Mouse (Mus musculus) liver, embryonic 14.5 days (tissue): Measurements from ENCODE around the gene Hist1h2bl. TPM values are rescaled to one million over a fixed set of nuclear protein-coding genes. Genes with fewer than 3 reads are reported as not detected.
"Not testable (repeated sequence)": the region's sequence is repeated elsewhere in the genome, so short reads cannot be mapped to it uniquely, and the experiment has no call there.

Experiments
- ATAC-seq: fragments of 200-750 bp; cut with Nextera tagmentation; 2 replicates; pipeline ENCODE4 v1.8.0; 2017; ENCODE audit warnings: moderate number of reproducible peaks, mild to moderate bottlenecking, moderate library complexity; ENCODE audit not compliant: insufficient read depth
- DNase-seq, 3 experiments: peaks; one replicate each; pipeline ENCODE4 v3.0.0-alpha.2; 2012 to 2013; ENCODE audit warnings: low read depth in 3 of 3, low spot score in 3 of 3
- H3K27ac ChIP-seq: fragments of 300-500 bp; sonication (generic); 2 replicates; pipeline ENCODE4 v1.5.1; 2014; ENCODE audit warnings: moderate library complexity, mild to moderate bottlenecking, control low read depth, inconsistent platforms
- H3K27me3 ChIP-seq: fragments of 300-500 bp; sonication (generic); 2 replicates; pipeline ENCODE4 v1.6.1; 2014; ENCODE audit warnings: mild to moderate bottlenecking, low read length, moderate library complexity; ENCODE audit not compliant: control insufficient read depth, insufficient read depth
- H3K36me3 ChIP-seq: fragments of 300-500 bp; sonication (generic); replicated peaks from 2 replicates; pipeline ENCODE4 v1.6.1; 2014; ENCODE audit warnings: low read depth; ENCODE audit not compliant: control insufficient read depth, insufficient read depth
- H3K4me1 ChIP-seq, 2 experiments: fragments of 200-500 bp in 1 of 2; fragments of 300-500 bp in 1 of 2; sonication (generic) in 1 of 2; replicated peaks; 2 replicates each; pipeline ENCODE4 v1.6.1; 2012 to 2014; ENCODE audit warnings: antibody characterized with exemption in 1 of 2, inconsistent platforms in 1 of 2, low read length in 1 of 2; ENCODE audit not compliant: control insufficient read depth in 2 of 2, insufficient read depth in 2 of 2
- H3K4me2 ChIP-seq: fragments of 300-500 bp; sonication (generic); 2 replicates; pipeline ENCODE4 v1.6.1; 2014; ENCODE audit warnings: low read depth, mild to moderate bottlenecking, control low read depth, moderate library complexity
- H3K4me3 ChIP-seq, 2 experiments: fragments of 200-500 bp in 1 of 2; fragments of 300-500 bp in 1 of 2; sonication (generic) in 1 of 2; 2 replicates each; pipeline ENCODE4 v1.5.1; 2012 to 2014; ENCODE audit warnings: low read depth in 2 of 2, low read length in 2 of 2, mild to moderate bottlenecking in 2 of 2, control low read depth in 1 of 2, inconsistent platforms in 1 of 2, moderate library complexity in 1 of 2; ENCODE audit not compliant: insufficient read depth in 1 of 2
- H3K9ac ChIP-seq: fragments of 300-500 bp; sonication (generic); replicated peaks from 2 replicates; pipeline ENCODE4 v1.6.1; 2014; ENCODE audit warnings: mild to moderate bottlenecking, control low read depth, moderate library complexity
- H3K9me3 ChIP-seq: fragments of 300-500 bp; sonication (generic); 2 replicates; pipeline ENCODE4 v1.6.1; 2016; ENCODE audit warnings: low read length, mixed read lengths; ENCODE audit not compliant: control insufficient read depth
- CTCF ChIP-seq: IDR thresholded peaks from 2 replicates; pipeline ENCODE4 v1.5.1; 2016; ENCODE audit warnings: antibody characterized with exemption, low read depth, control low read depth
- EP300 ChIP-seq: IDR thresholded peaks from 2 replicates; pipeline ENCODE4 v1.6.1; 2016; ENCODE audit warnings: antibody characterized with exemption, low read depth
- WGBS: fragments of 180-500 bp; shearing (Covaris S2); extraction: QIAGEN DNeasy Blood & Tissue Kit; methylation state at CpG from one replicate; pipeline ENCODE4 v1.1.7; 2014; ENCODE audit not compliant: insufficient replicate concordance; 5-methylcytosine and 5-hydroxymethylcytosine counted together
- polyA plus RNA-seq, 2 experiments: library from polyadenylated mRNA; depleted of rRNA in 1 of 2; stranded (reverse) in 1 of 2; unstranded in 1 of 2; fragments of >200 nt; fragmentation: Nextera tagmentation in 1 of 2; extraction: Ambion mirVana in 1 of 2; gene quantifications; 2 replicates each; pipeline versions ENCODE4 v1.2.1 to v1.2.3; 2012 to 2014

Gene Hist1h2bl
- polyA plus RNA-seq, 2 experiments: 4.8 to 16.0 TPM

DNA sequence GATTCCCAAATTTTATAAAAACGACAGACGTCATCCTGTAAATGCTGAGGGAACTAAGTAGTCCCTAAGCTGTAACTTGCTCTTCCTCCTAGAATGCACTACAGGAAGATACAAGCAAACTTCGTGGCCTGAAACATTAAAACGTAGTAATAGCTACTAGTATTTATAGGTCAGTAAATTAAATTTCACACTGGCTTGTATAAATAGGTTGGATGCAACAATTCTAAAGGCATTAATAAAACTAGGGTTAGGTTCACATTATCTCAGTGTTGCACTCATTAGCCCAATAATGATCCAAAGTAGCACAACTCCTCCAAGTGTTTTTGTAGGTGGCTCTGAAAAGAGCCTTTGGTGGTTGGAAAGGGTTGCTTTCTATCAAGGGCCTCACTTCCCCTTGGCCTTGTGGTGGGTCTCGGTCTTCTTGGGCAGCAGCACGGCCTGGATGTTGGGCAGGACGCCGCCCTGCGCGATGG is 37.1 kb upstream of the Hist1h2bl start:
- Histone ChIP-seq H3K4me3 (peak overlapping the region; percentile 61 to 66), H3K4me1 (peaks cover 9 to 12% of the 10 kb centered on the region in 2 experiments), H3K9ac (peak overlapping the region; percentile 96), H3K9me3 (no peaks in the 10 kb centered on the region), H3K4me2 (peak overlapping the region; percentile 79), H3K36me3 (no peaks in the 10 kb centered on the region), H3K27ac (peak overlapping the region; percentile 97), H3K27me3 (no peaks in the 10 kb centered on the region)
- no peak; the same call in 1 of the 2 replicates for TF ChIP-seq CTCF
- TF ChIP-seq EP300: no peak; the same call in 1 of the 2 replicates
- no peak for ATAC-seq
- 1% methylated on average over 10 of the region's 10 CpGs for WGBS
- DNase-seq: peak in 2 of 3 experiments; percentile 45 to 63

- Histone ChIP-seq H3K4me1 (peaks cover 9 to 14% of the 10 kb centered on the region in 2 experiments), H3K9me3 (no peaks in the 10 kb centered on the region), H3K4me3 (peak overlapping the region; percentile 61 to 62), H3K27ac (peak overlapping the region; percentile 97), H3K4me2 (peak overlapping the region; percentile 79), H3K36me3 (no peaks in the 10 kb centered on the region), H3K27me3 (no peaks in the 10 kb centered on the region), H3K9ac (peak overlapping the region; percentile 96)
- WGBS: 35% methylated on average over 3 of the region's 3 CpGs
- TF ChIP-seq CTCF: no peak
- 0 out of 2 replicates have a peak, but pooled peaks have one; percentile 2 for TF ChIP-seq EP300
- ATAC-seq (no peak), DNase-seq (peak in 2 of 3 experiments; percentile 39 to 56)
Observed at GRCm38 (mm10) chr13:21752356-21752755, 36.4 kb upstream of the Hist1h2bl start.

GRCm38 (mm10) chr13:21751827-21752226 is 35.9 kb upstream of the Hist1h2bl start:
- H3K36me3 ChIP-seq: no peaks in the 10 kb centered on the region
- peak overlapping the region; percentile 79 for H3K4me2 ChIP-seq
- TF ChIP-seq EP300: no peak
- TF ChIP-seq CTCF: no peak
- no peak for ATAC-seq
- H3K27me3 ChIP-seq: no peaks in the 10 kb centered on the region
- H3K4me3 ChIP-seq: peak overlapping the region; percentile 42 to 61; a peak in 3 of 4 replicates
- H3K9me3 ChIP-seq: no peaks in the 10 kb centered on the region
- H3K4me1 ChIP-seq: peaks cover 9 to 17% of the 10 kb centered on the region in 2 experiments
- H3K27ac ChIP-seq: peak overlapping the region; percentile 97
- DNase-seq: no peak
- peak overlapping the region; percentile 96 for H3K9ac ChIP-seq
- 34% methylated on average over 3 of the region's 3 CpGs for WGBS

DNA sequence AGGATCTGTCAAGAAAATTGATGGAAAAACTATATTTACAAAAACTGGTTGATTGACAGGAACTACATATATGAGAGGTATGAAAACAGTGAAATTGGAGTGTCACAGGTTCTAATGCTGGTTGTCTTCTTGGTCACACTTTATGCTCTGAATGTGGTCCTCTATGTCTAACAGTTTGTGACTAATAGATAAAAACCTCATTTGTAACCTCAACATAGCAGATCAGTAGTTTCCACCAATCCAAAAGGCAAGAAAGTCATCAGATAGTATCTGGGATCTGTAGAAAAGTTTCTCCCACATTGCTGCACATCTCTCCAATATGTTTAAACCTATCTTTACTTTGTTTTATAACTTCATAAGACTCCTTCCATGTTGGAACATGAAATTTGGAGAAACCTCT is 35.5 kb upstream of the Hist1h2bl start:
- ATAC-seq (no peak), DNase-seq (no peak)
- Histone ChIP-seq H3K4me3 (peak overlapping the region in 1 of 2 experiments; percentile 61; a peak in 1 of 4 replicates), H3K36me3 (no peaks in the 10 kb centered on the region), H3K27me3 (no peaks in the 10 kb centered on the region), H3K9ac (peak overlapping the region; percentile 96), H3K4me2 (peak overlapping the region; percentile 79), H3K4me1 (peaks cover 9 to 15% of the 10 kb centered on the region in 2 experiments), H3K27ac (peak overlapping the region; percentile 97), H3K9me3 (no peaks in the 10 kb centered on the region)
- TF ChIP-seq EP300 (no peak), CTCF (no peak)

GRCm38 (mm10) chr13:21750159-21751017 is 34.4 kb upstream of the Hist1h2bl start, which contains the start of gene Hist1h4k:
Hist1h4k (minus strand) TSS chr13:21750505.
- DNase-seq: peak; percentile 71 to 87 (median 74)
- WGBS: under 1% methylated on average over 41 of the region's 56 CpGs
- H3K9ac ChIP-seq: peak within 1 kb of the TSS; percentile 96
- peak within 1 kb of the TSS; percentile 97 for H3K27ac ChIP-seq
- H3K9me3 ChIP-seq, H3K36me3 ChIP-seq, H3K27me3 ChIP-seq: not testable (repeated sequence)
- H3K4me1 ChIP-seq: peaks cover 11 to 16% of the 10 kb centered on the region in 2 experiments
- ATAC-seq: peak; percentile 55
- peak within 1 kb of the TSS; percentile 79 for H3K4me2 ChIP-seq
- peak; percentile 90 for TF ChIP-seq EP300
- peak within 1 kb of the TSS; percentile 72 to 77 for H3K4me3 ChIP-seq
